Mouse (Mus musculus): ENCODE measurements around the gene Slco2b1.

Slco2b1 gene

DNA sequence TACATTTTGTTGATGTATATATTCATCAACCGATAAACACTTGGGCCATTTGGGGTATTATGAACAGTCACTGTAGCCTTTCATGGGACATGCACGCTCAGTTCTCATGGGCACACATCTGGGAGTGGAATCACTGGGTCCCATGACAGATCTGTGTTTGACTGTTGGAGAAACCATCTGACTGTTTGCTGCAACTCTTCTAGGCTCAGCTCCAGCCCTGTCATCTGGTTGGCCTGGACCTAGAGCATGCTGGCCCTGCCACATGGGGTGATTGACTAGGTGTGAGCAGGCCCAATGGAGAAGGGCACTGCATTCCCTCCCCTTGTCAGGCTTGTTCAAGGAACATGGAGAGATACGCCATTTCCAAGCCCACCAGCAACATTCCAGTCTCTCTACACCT lies 17.2 kb downstream of the Slco2b1 start:
- no peak for DNase-seq (ENCODE audit: low read depth, low spot score)

DNA sequence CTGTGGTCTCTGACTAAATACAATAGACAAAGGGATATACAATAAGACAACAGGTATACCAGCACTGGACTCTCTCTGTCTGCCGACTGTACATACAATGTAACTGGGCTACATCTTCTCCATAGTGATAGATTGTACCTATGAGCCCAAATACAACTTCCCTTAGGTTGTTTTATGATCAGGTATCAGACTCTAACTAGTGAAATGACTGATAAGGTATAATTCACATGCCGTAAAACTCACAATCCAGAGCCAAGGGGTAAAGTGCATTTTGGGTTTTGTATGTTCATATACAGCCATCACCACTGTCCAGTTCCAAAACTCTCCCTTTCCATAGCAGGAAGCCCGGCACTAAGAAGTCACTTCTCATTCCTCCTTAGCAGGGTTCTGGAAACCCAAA lies 17.8 kb downstream of the Slco2b1 start:
- no peak for DNase-seq (ENCODE audit: low read depth, low spot score)

DNA sequence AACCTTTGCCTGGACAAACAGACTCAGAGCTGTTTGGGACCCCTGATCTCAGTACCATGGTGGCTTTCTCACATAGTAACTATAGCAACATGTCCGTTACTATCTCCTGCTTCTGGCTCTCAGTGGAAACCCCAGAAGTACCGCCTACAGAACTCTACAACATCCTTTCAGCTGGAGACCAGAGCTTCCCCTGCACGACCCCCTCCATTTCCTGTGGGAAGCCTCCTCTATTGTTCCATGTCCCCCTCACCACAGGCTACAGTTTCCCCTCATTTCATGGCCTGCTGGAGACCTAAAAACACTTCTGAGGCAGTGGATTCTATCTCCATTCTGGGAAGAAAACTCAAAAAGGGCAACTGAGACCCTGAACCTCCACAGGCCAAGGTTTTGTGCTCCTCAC lies 18.7 kb downstream of the Slco2b1 start:
- DNase-seq (ENCODE audit: low read depth, low spot score), result no peak

DNA sequence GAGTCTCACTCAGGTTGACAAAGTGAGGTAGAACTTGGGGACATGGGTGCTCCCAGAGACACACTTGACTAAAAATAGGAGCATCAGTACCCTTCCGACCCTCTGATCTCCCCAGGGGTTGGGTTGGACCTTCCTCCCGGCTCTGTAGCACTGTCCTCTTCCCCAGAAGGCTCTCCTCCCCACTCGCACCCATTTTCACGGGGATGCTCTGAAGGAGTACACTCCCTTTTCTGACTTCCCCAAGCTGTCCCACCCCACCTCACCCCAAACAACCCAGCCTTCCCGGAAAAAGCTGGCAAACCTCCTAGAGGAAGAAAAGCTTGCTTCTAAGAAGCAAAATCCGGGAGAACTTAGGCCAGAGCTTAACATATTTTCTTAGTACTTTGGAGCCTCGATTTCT lies 20.3 kb downstream of the Slco2b1 start:
- no peak for DNase-seq (ENCODE audit: low read depth, low spot score)

DNA sequence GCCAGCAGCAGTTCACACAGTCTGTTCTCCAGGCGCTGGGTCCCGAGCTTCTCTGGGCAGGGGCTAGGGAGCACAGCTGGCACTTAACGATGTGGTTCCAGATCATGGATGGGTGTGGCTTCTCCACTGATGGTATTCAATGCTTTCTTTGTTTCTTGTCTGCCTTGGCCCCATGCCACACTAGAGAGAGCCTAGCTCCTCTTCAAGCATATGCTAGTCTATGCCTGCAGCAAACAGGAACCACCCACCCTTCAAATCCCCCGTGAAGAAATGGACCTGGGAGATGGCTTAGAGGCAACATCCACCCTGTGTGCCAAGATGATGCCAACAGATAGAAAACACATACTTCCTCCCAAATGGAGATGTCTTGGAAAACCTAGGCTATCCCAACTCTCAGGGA lies 27.1 kb downstream of the Slco2b1 start:
- DNase-seq (ENCODE audit: low read depth, low spot score), result no peak

DNA sequence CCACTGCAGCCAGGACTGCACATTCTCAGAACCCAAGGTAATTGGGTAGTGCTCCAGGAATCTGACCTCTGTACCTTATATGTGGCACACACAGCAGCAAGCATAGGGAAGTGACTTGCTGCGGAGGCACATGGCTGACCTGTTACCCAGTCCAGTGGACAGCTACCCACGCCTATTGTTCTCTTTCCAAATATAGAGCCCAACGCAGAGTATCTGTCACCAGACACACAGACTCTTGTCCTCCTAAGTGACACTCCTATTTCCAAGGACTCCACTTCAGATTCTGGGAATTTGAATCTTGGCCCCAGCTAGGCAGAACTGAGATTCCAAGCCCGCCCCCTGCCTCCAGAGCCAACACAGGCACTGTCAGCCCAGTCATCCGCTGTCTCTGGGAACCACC lies 30.4 kb downstream of the Slco2b1 start:
- no peak for DNase-seq (ENCODE audit: low read depth, low spot score)

DNA sequence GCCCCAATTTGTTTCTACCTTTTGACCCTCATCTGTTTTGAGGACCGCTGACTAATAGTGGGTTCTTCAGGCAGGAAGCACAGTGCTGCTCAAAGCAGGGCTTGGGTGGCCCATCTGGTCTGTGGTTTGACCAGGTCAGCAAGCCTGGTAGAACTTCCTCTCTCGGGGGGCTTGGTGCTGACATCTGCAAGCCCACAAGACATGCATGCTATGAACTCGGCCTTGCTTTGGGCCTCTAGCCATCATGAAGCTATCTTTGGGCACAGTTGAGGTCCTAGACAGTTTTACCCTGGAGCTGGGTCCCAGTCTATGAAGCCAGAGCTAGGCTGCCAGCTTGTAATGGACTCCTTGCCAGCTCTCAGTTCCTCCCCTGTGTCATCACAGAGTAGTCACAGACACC lies 36.2 kb downstream of the Slco2b1 start:
- DNase-seq (ENCODE audit: low read depth, low spot score), result no peak

DNA sequence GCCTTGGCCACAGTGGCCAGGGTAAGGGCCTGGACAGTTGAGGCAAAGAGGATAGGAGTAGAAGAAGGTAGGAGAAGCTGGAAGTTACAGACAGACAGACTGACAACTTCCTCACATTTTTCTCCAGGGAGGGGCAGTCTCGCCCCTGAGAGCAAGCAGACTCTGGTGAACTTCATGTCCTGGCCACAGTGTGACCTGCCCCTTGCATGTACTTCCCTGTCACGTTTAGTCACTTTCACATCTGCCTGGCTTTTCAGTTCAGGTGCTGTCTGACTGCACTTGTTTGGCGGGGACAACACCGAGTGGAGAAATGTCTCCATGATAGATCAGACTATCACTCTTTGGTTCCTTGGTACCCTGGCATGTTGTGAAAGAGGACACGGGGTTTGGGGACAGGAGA lies 36.9 kb downstream of the Slco2b1 start:
- DNase-seq (ENCODE audit: low read depth, low spot score), result no peak

DNA sequence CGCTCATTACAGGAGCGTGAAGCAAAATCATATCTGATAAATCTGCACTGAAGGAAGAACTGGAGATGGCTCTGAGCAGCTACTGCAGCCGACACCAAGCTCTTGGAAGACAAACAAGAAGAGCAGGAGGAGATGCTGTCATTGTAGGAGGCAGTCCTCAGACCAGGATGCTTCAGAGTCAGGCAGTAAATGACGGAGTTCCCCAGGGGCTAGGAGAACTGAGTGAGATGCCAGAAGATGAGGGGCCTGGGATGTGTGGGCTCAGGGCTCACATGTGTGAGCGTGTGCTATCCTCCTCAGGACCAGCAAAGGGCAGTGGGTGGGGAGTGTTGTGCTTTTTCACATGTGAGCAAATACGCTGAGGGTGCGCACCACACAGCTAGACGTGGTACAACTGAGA lies 38.0 kb downstream of the Slco2b1 start:
- DNase-seq (ENCODE audit: low read depth, low spot score), result no peak

DNA sequence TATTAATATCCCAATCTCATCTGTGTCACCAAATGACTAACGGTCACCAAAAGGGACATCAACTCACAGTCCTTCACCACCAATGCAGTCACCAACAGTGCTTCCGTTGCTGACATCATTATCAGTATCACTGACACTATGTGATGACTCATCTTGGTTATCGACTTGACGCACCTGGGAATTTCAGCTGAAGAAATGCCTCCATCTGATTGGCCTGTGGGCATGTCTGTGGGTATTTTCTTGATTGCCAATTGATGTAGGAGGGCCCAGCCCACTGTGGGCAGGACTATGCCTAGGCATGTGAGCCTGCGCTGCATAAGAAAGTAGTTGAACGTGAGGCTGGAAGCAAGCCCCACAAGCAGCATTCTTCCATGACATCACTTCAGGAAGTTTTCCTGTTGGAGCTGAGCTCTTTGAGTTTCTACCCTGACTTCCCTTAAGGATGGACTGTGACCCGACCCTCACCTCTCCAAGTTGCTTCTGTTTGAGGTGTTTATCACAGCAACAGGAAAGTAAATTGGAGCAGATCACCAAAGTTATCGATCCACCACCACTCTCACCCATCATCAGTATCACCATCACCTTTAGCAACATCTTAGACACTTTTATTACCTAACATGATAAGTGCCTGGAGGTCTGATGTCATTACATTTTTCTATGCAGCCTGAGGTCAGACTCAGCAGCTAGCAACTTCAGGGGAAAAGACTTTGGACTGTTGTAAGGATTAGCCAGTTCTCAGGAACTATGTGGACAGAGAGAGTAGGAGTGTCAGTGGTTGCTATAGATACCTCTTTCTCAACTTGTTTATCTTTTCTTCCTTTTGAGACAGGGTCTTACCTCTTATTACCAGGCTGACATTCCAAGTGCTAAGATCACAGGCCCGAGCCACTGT lies 39.4 kb downstream of the Slco2b1 start:
- no peak for DNase-seq (ENCODE audit: low read depth, low spot score)

DNA sequence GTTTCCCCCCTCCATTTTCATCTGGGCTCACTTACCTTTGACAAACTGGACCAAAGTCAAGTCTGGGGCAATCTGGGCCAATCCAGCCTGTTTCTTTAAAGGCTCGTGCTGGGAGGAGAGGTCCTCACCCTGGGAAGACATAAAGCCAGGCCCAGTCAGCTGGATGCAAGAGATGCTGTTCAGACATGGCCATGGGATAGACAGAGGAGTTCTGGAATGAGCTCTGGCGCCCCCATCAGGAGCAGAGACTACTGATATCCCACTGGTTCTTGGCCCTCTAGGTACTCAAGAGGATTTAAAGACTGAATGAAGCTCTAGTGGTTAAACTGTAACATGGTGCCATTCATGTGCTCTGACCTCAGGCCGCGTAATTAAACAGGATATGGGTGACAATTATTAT lies 40.2 kb downstream of the Slco2b1 start:
- DNase-seq (ENCODE audit: low read depth, low spot score), result no peak

DNA sequence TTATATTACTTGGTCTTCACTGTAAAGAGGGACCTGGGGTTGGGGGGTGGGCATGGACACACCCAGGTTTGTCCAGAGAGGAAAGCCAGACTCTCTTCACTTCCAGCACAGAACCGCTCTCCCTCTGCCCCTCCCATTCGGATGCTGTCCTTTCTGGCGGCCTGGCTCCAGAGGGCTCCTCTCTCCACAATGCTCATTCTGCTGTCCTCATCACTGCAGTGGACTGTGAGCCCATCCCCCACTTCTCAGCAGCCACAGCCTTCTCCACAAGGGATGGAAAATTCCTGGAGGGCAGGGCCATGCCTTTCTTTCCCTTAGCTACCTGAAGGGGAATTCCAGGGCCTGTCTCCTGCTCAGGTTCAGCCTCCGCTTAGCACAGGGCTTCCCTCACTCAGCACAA lies 42.3 kb downstream of the Slco2b1 start:
- no peak for DNase-seq (ENCODE audit: low read depth, low spot score)

DNA sequence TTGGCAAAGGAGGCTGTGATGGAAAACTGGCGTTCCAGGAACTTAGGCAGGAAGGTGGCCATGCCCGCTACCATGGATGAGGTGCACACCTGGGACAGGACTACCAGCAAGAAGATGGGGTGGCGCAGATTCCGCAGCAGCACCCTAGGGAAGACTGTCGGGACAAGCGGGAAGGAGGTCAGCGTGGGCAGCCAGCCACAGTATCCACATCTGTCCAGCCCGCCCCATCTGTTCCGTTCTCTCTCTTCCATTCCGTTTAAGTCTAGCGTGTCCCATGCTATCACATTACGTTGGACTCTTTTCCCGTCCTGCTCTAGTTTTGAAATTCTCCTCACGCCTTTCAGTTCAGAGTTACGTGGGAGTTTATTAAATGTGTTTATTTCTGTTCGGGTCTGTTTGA lies 44.0 kb downstream of the Slco2b1 start:
- DNase-seq (ENCODE audit: low read depth, low spot score), result no peak

DNA sequence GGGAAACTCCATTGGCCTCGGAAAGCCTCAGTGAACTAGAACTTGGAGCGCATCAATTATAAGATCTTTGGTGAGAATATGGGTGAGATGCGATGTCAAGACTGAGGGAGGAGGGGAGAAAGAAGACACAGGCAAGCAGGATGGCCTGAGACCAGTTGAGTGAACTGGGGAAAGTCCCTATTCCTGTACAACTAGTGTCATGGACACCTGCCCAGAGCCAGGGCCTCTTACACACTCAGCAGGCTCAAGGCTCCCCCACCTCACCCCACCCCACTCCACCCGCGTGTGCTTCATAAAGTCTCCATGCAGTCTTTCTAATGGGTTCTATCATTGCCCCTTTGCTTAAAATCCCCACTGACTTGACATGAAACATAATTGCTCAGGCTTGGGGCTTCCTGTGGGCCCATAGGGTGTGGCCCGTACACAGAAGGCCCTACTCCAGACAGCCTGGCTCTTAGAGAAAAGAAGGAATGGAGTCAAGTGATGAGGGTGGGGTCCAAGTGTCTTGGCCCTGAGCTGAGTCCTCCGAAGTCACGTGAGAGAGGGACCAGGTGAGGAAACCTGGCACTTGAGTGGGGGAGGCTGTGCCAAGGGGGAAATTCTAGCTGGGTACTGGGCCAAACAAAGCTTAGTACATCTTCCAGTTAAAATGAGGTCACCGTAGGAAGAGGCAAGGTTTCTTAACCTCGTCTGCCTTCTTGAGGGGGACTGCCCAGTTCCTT lies 45.2 kb downstream of the Slco2b1 start:
- no peak for DNase-seq (ENCODE audit: low read depth, low spot score)

DNA sequence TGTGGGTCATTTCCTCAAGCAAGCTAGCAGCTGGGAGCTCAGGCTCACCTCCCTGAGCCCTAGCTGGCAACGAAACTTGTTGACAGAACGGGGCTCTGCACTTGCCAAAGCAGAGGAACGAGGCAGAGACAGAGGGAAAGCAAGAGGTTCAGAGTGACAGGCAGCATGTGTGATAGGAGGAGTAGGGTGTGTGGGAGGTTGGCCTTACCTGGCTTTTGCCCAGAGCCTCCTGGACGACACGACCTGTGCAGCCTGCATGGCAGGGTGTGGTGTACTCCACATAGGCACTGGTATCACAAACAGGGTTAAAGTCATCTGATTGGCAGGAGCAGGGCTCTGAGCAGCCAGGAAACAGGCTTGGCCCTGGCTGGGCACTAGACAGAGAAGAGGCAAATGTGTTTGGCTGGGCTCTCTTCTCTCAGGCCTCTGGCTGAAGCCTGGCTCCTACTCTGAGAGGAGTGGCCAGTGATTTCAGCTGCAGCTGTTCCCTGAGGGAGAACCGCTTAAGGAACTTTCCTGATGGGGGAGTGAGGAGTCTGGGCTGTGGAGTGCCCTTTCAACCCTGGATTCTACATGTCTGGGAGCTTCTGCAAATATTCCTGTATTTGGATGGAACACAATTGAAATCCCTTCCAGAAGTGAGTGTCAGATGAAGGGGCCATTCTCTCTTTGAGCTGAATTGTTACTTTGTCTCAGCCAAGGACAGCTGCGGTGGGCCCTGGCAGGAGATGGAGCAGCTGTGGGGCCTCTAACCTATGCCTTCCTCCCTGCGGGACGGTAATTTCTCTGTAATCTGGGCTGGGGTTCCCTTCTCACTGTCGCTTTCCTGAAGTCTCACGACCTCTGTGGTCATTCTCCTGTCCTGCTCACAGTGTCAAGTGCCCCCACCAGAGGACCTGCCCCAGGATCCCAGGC lies 46.3 kb downstream of the Slco2b1 start:
- no peak for DNase-seq (ENCODE audit: low read depth, low spot score)

DNA sequence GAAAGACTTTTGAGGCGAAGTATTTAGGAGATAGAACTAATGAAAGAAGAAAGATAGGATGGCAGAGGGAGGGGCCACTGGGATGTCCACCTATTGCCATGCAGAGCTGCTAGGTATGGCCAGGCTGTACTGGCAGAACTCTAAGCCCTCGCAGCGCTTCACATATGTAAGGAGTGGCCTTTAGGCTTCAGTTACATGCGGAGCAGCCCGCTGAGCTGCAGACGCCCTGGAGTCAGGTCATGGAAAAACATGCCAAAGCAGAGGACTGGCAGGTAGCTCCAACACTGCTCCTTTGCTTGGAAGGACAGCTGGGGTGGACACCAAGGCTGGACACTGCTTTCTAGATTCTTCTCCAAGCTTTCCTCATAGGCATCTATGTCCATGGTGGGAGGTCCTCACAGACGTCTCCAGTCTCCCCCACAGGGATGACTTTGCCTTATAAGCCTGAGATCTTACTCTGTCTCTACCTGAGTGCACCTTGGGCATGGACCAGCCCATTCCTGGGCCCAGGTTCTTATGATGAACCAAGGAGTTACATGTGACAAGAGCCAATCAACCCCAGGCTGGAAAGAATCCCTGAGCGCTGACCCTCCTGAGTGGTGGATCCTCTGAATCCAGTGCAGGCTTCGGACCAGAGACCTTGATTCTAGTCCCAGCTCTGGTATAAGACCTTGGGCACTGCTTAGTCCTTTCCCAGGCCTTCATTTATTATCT lies 47.5 kb downstream of the Slco2b1 start:
- no peak for DNase-seq (ENCODE audit: low read depth, low spot score)

DNA sequence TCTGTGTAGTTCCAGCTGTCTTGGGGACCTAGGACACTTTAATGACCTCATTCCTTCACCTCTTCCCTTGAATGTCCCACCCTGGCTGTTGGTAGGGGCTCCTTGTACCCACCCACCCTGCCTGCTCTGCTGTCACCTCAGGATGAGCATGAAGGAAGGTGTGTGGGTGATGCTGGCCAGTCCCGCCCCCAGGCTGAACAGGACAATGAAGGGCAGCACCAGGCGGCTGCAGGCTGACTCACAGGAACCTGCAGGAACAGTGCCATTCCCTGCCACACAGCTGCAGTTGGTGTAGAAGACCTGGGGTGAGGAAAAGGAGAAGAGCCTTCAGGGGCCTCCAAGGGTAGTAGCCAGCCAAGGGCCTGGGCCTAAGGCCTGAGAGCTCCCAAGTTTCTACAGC lies 48.8 kb downstream of the Slco2b1 start:
- no peak for DNase-seq (ENCODE audit: low read depth, low spot score)

DNA sequence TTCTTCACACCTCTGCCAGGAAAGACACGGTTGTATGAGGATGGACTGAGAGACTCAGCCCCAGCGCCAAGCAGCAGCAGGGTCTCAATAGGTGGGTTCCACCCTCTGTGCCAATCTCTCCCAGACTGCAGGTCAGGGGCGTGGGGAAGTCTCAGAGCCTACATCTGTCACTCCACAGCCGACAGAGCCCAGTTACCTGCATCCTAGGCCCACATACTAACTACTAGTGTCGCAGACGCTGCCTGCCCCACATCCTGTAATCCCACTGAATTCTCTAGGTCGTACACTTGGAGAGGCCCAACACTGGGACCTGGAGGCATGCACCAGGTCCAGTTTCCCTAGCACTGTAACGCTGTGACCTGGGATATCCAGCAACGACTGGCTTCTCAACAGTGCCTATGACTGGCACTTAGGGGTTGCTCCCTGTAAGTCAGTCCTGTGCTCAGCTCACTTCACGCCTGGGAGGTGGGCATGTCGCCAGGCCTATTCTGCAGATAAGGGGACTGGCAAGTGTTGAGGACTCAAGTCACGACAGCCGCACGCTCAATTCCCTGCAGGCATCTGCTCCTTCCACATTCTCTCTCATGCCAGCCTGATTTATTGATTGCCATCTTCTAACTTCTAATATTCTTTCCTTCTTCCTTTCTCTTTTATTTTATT lies 49.4 kb downstream of the Slco2b1 start:
- DNase-seq (ENCODE audit: low read depth, low spot score), result no peak

DNA sequence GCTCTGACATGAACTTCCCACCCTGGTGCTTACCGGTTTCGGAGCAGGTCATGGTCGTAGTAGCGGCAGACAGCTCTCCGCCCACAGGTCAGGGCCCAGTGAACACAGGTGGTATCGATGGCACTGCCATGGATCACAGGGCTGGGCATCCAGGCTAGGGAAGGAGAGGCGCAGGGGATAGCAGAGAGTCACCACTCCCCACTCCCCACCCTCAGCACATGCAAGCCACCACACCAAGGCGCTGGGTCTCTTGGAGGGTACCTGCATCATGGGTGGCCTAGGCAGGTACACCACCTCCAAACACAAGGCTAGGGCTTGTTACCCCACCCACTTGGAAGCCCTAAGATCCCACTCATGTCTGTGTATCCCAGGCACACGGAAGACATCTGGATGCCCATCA lies 50.1 kb downstream of the Slco2b1 start:
- DNase-seq (ENCODE audit: low read depth, low spot score), result no peak

DNA sequence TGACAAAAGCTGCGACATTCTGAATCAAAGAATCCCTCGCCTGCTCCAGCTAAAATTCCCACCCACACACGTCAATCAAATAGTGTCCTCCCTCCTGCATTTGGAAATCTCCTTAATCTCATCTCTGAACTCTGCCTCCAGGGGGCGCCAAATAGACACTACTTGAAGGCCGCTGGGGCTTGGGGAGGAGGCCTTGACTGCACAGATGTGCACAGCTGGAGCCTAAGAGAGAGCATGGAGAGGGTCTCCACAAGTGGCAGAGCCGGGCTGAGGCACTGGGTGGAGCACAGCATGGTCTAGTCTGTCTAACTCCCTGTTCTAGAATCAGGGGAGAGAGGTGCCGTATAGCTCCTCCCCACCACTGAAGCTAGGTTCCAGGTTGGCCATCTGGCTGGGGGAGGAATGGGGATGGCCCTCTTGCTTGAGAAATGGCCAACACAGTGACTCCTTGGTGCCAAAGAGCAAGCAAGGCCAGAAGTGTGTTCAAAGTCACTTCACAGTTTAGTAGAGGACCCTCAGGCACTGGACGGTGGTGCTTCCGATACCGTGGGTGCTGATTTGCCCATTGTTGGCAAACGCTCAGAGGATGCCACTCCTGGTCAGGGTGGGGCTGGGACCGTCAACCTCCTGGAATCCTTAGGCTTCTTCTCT lies 51.6 kb downstream of the Slco2b1 start:
- DNase-seq (ENCODE audit: low read depth, low spot score), result peak; percentile 77
